Comparison of ENCODE assay signal across 9 mouse cellular contexts in genomic region chrX:48108394-48109315, GRCm38 (mm10). TPM values are rescaled to one million over a fixed set of nuclear protein-coding genes. Genes with fewer than 3 reads are reported as not detected.
DNase-seq lines count a peak whose midpoint lies in the region; ATAC-seq and TF ChIP-seq lines count a peak whose summit lies in the region.
"Had no signal": no experiment of that assay in that cellular context is flagged by ENCODE, and none has a peak within 500 bp of the region (broad histone marks: within the 10 kb centered on the region; RNA-seq: fewer than 3 reads in every experiment).

Gene Xpnpep2, plus strand, starts transcription at chrX:48108725.

- no peak for ATAC-seq in midbrain, embryonic 15.5 days (replicated peaks)
- no peak for ATAC-seq in cerebellum, adult (ENCODE audit: insufficient number of reproducible peaks, low FRiP score, low TSS enrichment)

- TF ChIP-seq CTCF in gastrocnemius, adult 2 months (IDR thresholded peaks at IDR 0.05), result no peak

- H3K27me3 ChIP-seq in midbrain, embryonic 10.5 days (ENCODE audit: low read depth, poor library complexity, severe bottlenecking), result no peaks in the 10 kb centered on the region
- H3K27me3 ChIP-seq in midbrain, embryonic 15.5 days (replicated peaks), result no peaks in the 10 kb centered on the region

- H3K9ac ChIP-seq in midbrain, embryonic 15.5 days, result no peak within 1 kb of the TSS
- H3K9ac ChIP-seq: heart, embryonic 13.5 days had no signal

- no peaks in the 10 kb centered on the region for H3K4me1 ChIP-seq in midbrain, embryonic 10.5 days
- H3K4me1 ChIP-seq in midbrain, embryonic 15.5 days, result no peaks in the 10 kb centered on the region
- H3K4me1 ChIP-seq: heart, embryonic 13.5 days had no signal

- no peaks in the 10 kb centered on the region for H3K36me3 ChIP-seq in midbrain, embryonic 10.5 days
- H3K36me3 ChIP-seq in midbrain, embryonic 15.5 days (replicated peaks), result no peaks in the 10 kb centered on the region
- H3K36me3 ChIP-seq: heart, embryonic 13.5 days had no signal

- intact Hi-C loops in gastrocnemius, adult 2 months (cut with DNase I), result no loop called here

- 71% methylated on average over 6 of the region's 6 CpGs for WGBS in midbrain, embryonic 10.5 days
- 71% methylated on average over 6 of the region's 6 CpGs for WGBS in midbrain, embryonic 15.5 days

- H3K4me3 ChIP-seq in midbrain, embryonic 10.5 days, result no peak within 1 kb of the TSS
- H3K4me3 ChIP-seq in midbrain, embryonic 15.5 days, result no peak within 1 kb of the TSS
- no peak within 1 kb of the TSS for H3K4me3 ChIP-seq in gastrocnemius, adult 2 months
- H3K4me3 ChIP-seq: heart, embryonic 13.5 days had no signal

- no peak within 1 kb of the TSS for H3K4me2 ChIP-seq in midbrain, embryonic 15.5 days
- H3K4me2 ChIP-seq: heart, embryonic 13.5 days had no signal

- no peaks in the 10 kb centered on the region for H3K9me3 ChIP-seq in midbrain, embryonic 10.5 days (replicated peaks)
- no peaks in the 10 kb centered on the region for H3K9me3 ChIP-seq in midbrain, embryonic 15.5 days
- H3K9me3 ChIP-seq: heart, embryonic 13.5 days had no signal

- no peak within 1 kb of the TSS for H3K27ac ChIP-seq in midbrain, embryonic 10.5 days (replicated peaks)
- H3K27ac ChIP-seq in midbrain, embryonic 15.5 days, result no peak within 1 kb of the TSS
- peak within 1 kb of the TSS; percentile 31 for H3K27ac ChIP-seq in gastrocnemius, adult 2 months
- H3K27ac ChIP-seq: heart, embryonic 13.5 days had no signal

- peak; percentile 13 for DNase-seq in midbrain, embryonic 10.5 days (ENCODE audit: low spot score)
- DNase-seq in gastrocnemius, adult 2 months, result peak; percentile 44
- peak; percentile 57 to 65 for DNase-seq in kidney, postnatal 36 days
- no peak for DNase-seq in retina, embryonic 14.5 days (ENCODE audit: low spot score)
- DNase-seq in cerebellum, postnatal 25 days, result no peak
- DNase-seq in urinary bladder, adult 2 months (ENCODE audit: low spot score), result no peak

RNA-seq across cellular contexts. Expression of gene Xpnpep2, which starts in this region (rescaled TPM):
- 1.9 and 2.2 TPM in 2 replicates for polyA plus RNA-seq in midbrain, embryonic 10.5 days (2016; fragmentation: Nextera tagmentation; extraction: Ambion mirVana)
- polyA plus RNA-seq in midbrain, embryonic 15.5 days (2015; fragmentation: Nextera tagmentation; extraction: Ambion mirVana), result 0.65 and 1.2 TPM in 2 replicates
- total RNA-seq in gastrocnemius, adult 2 months (2021), result under 1 TPM; 0.59 to 0.89 TPM
- polyA plus RNA-seq in urinary bladder, adult 2 months (2012; rRNA removed), result 2.1 and 3.0 TPM in 2 replicates

Comparison
In these comparisons a context has a peak if more than half of its experiments do, and no peak if none do; other contexts are left out.
1. Peak in DNase-seq and H3K27ac ChIP-seq in gastrocnemius, adult 2 months; RNA of the gene not detected or under 1 TPM.
2. DNase-seq: peak in midbrain, embryonic 10.5 days (single experiment) and kidney, postnatal 36 days (2 of 2); none in retina, embryonic 14.5 days (single experiment), cerebellum, postnatal 25 days (0 of 2) and urinary bladder, adult 2 months (single experiment).